Mouse (Mus musculus): ENCODE measurements around the gene Ccdc189.

GRCm38 (mm10) chr7:127617962-127618361 lies 29.6 kb upstream of the Ccdc189 start:
- no peak for TF ChIP-seq GATA1 (IDR thresholded peaks at IDR 0.05; ENCODE audit: low read length)
- TF ChIP-seq TAL1 (IDR thresholded peaks at IDR 0.05; ENCODE audit: low read length): no peak
